Mouse (Mus musculus): ENCODE measurements around the gene Ifne. TPM values are rescaled to one million over a fixed set of nuclear protein-coding genes. Genes with fewer than 3 reads are reported as not detected.

Gene Ifne
- polyA plus RNA-seq, 1 experiment from 2014 or later: not detected

DNA sequence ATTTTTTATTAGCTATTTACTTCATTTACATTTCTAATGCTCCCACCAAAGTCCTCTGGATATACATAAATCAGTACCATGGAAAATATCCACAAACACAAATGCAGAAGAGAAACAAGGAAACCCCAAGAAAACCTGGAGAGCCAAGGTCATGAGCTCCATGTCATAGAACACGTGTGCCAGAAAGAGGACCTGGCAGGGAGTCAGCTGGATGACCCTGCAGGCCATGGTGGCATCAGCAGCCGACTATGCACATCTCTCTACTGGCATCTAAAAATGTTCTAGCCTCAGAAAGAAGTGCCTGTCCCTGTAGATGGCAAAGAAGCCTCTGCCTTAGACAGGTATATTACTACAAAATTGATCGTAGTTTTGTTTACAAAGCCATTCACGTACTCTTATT, 36.3 kb upstream of the Ifne start:
- Histone ChIP-seq H3K27ac (replicated peaks; ENCODE audit: low read depth, low read length) (no peak overlapping the region), H3K27me3 (replicated peaks; ENCODE audit: control insufficient read depth, insufficient read depth, low read length) (no peaks in the 10 kb centered on the region), H3K9ac (ENCODE audit: low read depth, low read length) (no peak overlapping the region), H3K4me3 (ENCODE audit: low read depth, low read length) (no peak overlapping the region), H3K36me3 (ENCODE audit: control insufficient read depth, insufficient read depth, low read length) (no peaks in the 10 kb centered on the region), H3K4me2 (ENCODE audit: low read depth, low read length) (no peak overlapping the region), H3K9me3 (ENCODE audit: control insufficient read depth, low read length) (no peaks in the 10 kb centered on the region), H3K4me1 (ENCODE audit: control insufficient read depth, insufficient read depth, low read length) (no peaks in the 10 kb centered on the region)
- ATAC-seq (ENCODE audit: low read depth) (no peak), DNase-seq (ENCODE audit: low spot score) (no peak)
- 79% methylated on average over 4 of the region's 4 CpGs for WGBS

DNA sequence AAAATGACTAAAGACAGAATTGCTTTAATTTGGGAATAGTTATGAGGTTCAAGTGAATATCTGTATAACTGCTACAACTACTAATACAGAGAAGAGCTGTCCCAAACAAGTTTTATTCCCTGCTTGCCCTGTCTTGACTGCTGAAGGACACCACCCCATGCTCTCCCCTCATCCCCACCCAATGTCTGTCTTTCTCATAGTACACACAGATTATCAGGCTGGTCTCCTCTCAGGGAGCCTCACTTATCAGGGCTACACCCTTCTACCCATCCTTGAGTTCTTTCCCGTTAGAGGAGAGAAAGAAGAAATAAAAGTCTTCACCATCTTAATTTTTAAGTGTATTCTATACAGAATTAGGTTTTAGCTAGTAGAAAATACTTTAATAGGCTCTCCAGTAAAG, 34.0 kb upstream of the Ifne start:
- Histone ChIP-seq H3K27me3 (replicated peaks; ENCODE audit: control insufficient read depth, insufficient read depth, low read length) (no peaks in the 10 kb centered on the region), H3K9me3 (ENCODE audit: control insufficient read depth, low read length) (no peaks in the 10 kb centered on the region), H3K4me1 (ENCODE audit: control insufficient read depth, insufficient read depth, low read length) (no peaks in the 10 kb centered on the region), H3K9ac (ENCODE audit: low read depth, low read length) (no peak overlapping the region), H3K4me3 (ENCODE audit: low read depth, low read length) (no peak overlapping the region), H3K27ac (replicated peaks; ENCODE audit: low read depth, low read length) (no peak overlapping the region), H3K36me3 (ENCODE audit: control insufficient read depth, insufficient read depth, low read length) (no peaks in the 10 kb centered on the region), H3K4me2 (ENCODE audit: low read depth, low read length) (no peak overlapping the region)
- ATAC-seq (ENCODE audit: low read depth): no peak
- WGBS: 74% methylated on average over 1 of the region's 1 CpGs
- DNase-seq (ENCODE audit: low spot score): no peak

DNA sequence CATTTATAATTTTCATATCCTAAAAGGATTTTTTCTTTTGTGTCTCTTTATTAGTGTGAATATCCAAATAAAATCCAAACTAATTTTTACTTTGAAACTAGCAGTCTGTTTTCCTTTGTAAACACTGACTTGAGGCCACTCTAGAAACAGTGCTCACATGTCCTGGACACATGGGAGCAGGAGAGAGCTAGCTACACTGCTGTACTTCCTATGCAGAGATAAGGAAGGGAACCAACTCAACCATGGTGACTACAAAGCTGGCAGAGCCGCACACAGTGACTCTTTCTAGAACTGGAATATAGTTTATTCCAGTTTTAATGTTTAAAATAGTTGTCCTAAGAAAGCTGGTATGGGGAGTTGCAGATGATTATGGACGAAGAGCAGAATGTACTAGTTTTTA, 32.9 kb upstream of the Ifne start:
- ATAC-seq (ENCODE audit: low read depth) (no peak), DNase-seq (ENCODE audit: low spot score) (no peak)
- Histone ChIP-seq H3K9me3 (ENCODE audit: control insufficient read depth, low read length) (no peaks in the 10 kb centered on the region), H3K4me2 (ENCODE audit: low read depth, low read length) (no peak overlapping the region), H3K27ac (replicated peaks; ENCODE audit: low read depth, low read length) (no peak overlapping the region), H3K4me1 (ENCODE audit: control insufficient read depth, insufficient read depth, low read length) (no peaks in the 10 kb centered on the region), H3K9ac (ENCODE audit: low read depth, low read length) (no peak overlapping the region), H3K36me3 (ENCODE audit: control insufficient read depth, insufficient read depth, low read length) (no peaks in the 10 kb centered on the region), H3K4me3 (ENCODE audit: low read depth, low read length) (no peak overlapping the region), H3K27me3 (replicated peaks; ENCODE audit: control insufficient read depth, insufficient read depth, low read length) (no peaks in the 10 kb centered on the region)
- 83% methylated on average over 2 of the region's 2 CpGs for WGBS

DNA sequence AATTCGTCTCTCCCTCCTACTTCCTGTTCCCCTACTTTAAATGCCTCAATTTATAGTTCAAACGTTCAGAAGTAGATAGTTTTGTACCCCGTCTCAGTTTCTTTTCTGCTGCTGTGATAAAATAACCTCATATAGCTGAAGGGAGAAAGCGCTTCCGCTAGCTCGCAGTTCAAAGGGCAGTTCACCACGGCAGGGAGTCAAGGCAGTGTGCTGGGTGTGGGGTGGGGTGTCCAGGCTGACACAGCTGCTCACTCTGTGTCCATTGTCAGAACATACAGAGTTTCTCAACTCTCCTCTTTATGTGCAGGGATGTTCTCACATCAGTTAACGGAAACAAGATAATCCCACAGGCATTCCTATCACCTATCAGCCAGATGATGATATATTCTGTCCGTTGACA, 32.2 kb upstream of the Ifne start:
- ATAC-seq (ENCODE audit: low read depth): no peak
- Histone ChIP-seq H3K4me2 (ENCODE audit: low read depth, low read length) (no peak overlapping the region), H3K9ac (ENCODE audit: low read depth, low read length) (no peak overlapping the region), H3K27ac (replicated peaks; ENCODE audit: low read depth, low read length) (no peak overlapping the region), H3K4me3 (ENCODE audit: low read depth, low read length) (no peak overlapping the region), H3K36me3 (ENCODE audit: control insufficient read depth, insufficient read depth, low read length) (no peaks in the 10 kb centered on the region), H3K9me3 (ENCODE audit: control insufficient read depth, low read length) (no peaks in the 10 kb centered on the region), H3K27me3 (replicated peaks; ENCODE audit: control insufficient read depth, insufficient read depth, low read length) (no peaks in the 10 kb centered on the region), H3K4me1 (ENCODE audit: control insufficient read depth, insufficient read depth, low read length) (no peaks in the 10 kb centered on the region)
- no peak for DNase-seq (ENCODE audit: low spot score)
- 52% methylated on average over 9 of the region's 9 CpGs for WGBS

DNA sequence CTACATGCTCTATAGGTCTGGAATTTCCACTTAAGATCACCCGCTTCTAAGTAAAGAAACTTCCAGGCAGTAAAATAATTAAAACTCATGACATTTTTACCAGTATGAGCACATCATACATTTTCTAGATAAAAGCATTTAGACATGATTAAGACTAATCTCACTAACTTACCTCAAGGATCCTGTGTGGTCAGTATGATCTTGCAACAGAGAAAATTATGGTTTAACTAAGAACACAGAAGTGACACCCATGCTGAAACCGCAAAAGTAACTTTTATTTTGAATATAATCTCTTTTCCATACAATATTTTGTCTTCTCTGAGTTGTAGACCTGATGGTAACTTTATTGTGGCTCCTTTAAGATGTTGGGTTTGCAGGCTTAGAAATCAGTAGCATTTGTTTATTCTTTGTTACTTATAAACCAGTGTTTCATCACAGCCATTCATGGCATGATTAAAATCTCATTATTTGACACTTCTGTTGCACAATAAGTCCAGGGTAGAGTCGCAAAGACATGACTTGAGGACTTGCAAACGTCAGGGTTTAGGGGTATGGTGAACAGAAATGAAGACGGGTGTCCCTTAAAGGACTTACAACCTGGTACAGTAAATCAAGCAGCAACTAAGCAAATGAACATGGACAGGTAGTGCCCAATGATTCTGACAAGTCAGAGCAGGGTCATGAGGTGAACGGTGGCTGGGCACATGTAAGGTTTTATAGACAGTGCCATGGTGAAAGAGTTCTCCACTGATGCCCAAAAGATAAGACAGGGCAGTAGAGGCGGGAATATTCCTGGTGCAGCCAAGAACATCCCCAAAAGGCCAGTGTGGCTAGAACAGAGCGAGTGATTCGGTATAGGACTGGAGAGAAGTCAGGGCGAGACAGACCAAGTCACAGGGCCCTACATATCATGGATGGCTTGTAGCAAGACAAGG, 29.9 kb upstream of the Ifne start:
- no peaks in the 10 kb centered on the region for H3K36me3 ChIP-seq (ENCODE audit: control insufficient read depth, insufficient read depth, low read length)
- H3K9ac ChIP-seq (ENCODE audit: low read depth, low read length): no peak overlapping the region
- no peaks in the 10 kb centered on the region for H3K4me1 ChIP-seq (ENCODE audit: control insufficient read depth, insufficient read depth, low read length)
- H3K27me3 ChIP-seq (replicated peaks; ENCODE audit: control insufficient read depth, insufficient read depth, low read length): no peaks in the 10 kb centered on the region
- no peak overlapping the region for H3K4me3 ChIP-seq (ENCODE audit: low read depth, low read length)
- H3K4me2 ChIP-seq (ENCODE audit: low read depth, low read length): no peak overlapping the region
- DNase-seq (ENCODE audit: low spot score) (no peak), ATAC-seq (ENCODE audit: low read depth) (no peak)
- WGBS: 85% methylated on average over 10 of the region's 10 CpGs
- H3K9me3 ChIP-seq (ENCODE audit: control insufficient read depth, low read length): no peaks in the 10 kb centered on the region
- no peak overlapping the region for H3K27ac ChIP-seq (replicated peaks; ENCODE audit: low read depth, low read length)

DNA sequence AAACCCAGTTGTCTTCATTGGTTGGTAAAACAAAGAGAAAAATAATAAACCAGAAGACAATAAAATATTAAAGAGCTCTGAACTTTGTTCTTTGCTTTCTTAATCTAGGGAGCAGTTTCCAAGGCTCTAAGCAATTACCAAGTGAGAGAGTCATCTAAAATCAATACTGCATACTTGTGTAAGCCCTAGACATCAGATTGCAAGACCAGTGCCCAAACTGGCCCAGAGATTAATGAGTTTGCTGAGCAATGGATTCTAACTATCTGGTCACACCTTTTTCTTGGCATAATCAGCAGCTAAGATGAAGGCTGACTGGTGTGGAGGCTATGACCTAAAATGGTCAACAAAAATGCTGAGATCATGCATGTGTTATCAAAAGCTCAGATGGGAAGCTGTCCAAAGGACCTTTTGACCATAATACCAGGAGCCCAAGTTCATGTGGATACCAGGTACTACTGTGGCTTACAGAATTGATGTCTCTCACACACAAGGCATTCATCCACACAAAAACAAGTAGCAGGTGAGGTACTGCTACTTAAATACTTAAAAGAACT, 13.3 kb upstream of the Ifne start:
- Histone ChIP-seq H3K4me2 (ENCODE audit: low read depth, low read length) (no peak overlapping the region), H3K4me1 (ENCODE audit: control insufficient read depth, insufficient read depth, low read length) (no peaks in the 10 kb centered on the region), H3K9ac (ENCODE audit: low read depth, low read length) (no peak overlapping the region), H3K9me3 (ENCODE audit: control insufficient read depth, low read length) (no peaks in the 10 kb centered on the region), H3K36me3 (ENCODE audit: control insufficient read depth, insufficient read depth, low read length) (no peaks in the 10 kb centered on the region), H3K27me3 (replicated peaks; ENCODE audit: control insufficient read depth, insufficient read depth, low read length) (no peaks in the 10 kb centered on the region), H3K4me3 (ENCODE audit: low read depth, low read length) (no peak overlapping the region), H3K27ac (replicated peaks; ENCODE audit: low read depth, low read length) (no peak overlapping the region)
- DNase-seq (ENCODE audit: low spot score): no peak
- no peak for ATAC-seq (ENCODE audit: low read depth)

DNA sequence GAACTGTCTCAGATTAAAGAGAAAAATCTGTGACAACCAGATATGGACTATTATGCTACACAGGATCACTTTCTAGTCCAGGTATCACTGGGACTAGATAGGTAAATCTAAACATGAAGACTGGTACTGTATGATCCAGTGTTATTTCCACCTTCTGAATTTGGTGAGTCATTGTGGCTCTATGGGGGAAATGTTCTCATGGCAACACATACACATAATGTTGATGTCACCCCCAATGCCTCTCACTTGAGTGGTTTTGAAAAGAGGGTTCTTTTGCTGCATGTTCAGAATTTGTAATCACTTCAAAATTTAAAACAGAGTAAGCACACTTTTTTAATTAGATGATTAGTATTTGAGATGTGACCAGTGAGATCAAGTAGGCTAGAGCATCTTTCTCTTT, 8.2 kb upstream of the Ifne start:
- no peaks in the 10 kb centered on the region for H3K9me3 ChIP-seq (ENCODE audit: control insufficient read depth, low read length)
- no peak for ATAC-seq (ENCODE audit: low read depth)
- H3K27me3 ChIP-seq (replicated peaks; ENCODE audit: control insufficient read depth, insufficient read depth, low read length): no peaks in the 10 kb centered on the region
- no peaks in the 10 kb centered on the region for H3K4me1 ChIP-seq (ENCODE audit: control insufficient read depth, insufficient read depth, low read length)
- H3K4me3 ChIP-seq (ENCODE audit: low read depth, low read length): no peak overlapping the region
- H3K4me2 ChIP-seq (ENCODE audit: low read depth, low read length): no peak overlapping the region
- no peak for DNase-seq (ENCODE audit: low spot score)
- H3K9ac ChIP-seq (ENCODE audit: low read depth, low read length): no peak overlapping the region
- no peak overlapping the region for H3K27ac ChIP-seq (replicated peaks; ENCODE audit: low read depth, low read length)
- no peaks in the 10 kb centered on the region for H3K36me3 ChIP-seq (ENCODE audit: control insufficient read depth, insufficient read depth, low read length)

DNA sequence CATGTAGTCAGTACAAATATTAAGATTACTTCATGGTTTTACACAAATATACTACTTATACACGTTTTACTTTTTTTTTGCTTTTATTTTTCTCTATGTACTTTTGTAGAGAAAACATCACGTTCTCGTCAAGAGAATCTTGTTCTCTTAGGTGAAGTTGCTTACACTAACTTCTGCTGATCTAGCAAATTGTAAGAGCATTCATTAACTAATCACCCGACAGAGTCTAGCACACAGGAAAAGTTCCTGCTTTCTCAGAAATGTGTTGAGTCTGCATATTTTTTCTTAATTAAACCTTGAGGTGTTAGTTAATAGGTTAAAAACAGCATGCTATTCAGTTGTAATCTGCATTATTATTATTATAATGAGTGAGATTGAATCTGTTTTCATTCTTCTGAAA, 1.2 kb downstream of the Ifne start:
- no peak overlapping the region for H3K4me3 ChIP-seq (ENCODE audit: low read depth, low read length)
- DNase-seq (ENCODE audit: low spot score) (no peak), ATAC-seq (ENCODE audit: low read depth) (no peak)
- no peaks in the 10 kb centered on the region for H3K36me3 ChIP-seq (ENCODE audit: control insufficient read depth, insufficient read depth, low read length)
- H3K4me1 ChIP-seq (ENCODE audit: control insufficient read depth, insufficient read depth, low read length): 0 out of 2 replicates have a peak, but pooled peaks cover 3% of the 10 kb centered on the region
- WGBS: 73% methylated on average over 4 of the region's 4 CpGs
- no peaks in the 10 kb centered on the region for H3K27me3 ChIP-seq (replicated peaks; ENCODE audit: control insufficient read depth, insufficient read depth, low read length)
- H3K9ac ChIP-seq (ENCODE audit: low read depth, low read length): no peak overlapping the region
- no peaks in the 10 kb centered on the region for H3K9me3 ChIP-seq (ENCODE audit: control insufficient read depth, low read length)
- H3K27ac ChIP-seq (replicated peaks; ENCODE audit: low read depth, low read length): no peak overlapping the region
- no peak overlapping the region for H3K4me2 ChIP-seq (ENCODE audit: low read depth, low read length)

DNA sequence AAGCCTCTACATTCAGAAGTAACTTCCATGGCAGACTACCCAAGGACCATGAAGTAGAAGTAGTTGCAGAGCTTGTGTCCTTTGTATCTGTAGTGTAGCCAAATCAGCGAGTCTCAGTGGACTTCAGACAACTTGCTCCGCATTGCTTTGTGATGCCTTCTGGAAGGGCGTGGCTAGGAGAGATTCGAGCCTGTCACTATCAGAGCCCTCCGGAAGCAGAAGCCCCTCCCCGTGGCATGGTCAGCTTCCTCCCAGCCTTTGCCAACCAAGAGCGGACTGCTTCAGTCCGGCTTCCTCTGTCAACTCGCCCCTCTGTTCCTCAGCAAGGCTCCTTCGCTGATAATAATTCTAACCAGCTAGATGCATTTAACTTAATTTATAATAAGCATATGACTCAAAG, 1.8 kb downstream of the Ifne start:
- H3K36me3 ChIP-seq (ENCODE audit: control insufficient read depth, insufficient read depth, low read length): no peaks in the 10 kb centered on the region
- H3K4me3 ChIP-seq (ENCODE audit: low read depth, low read length): no peak overlapping the region
- no peak overlapping the region for H3K9ac ChIP-seq (ENCODE audit: low read depth, low read length)
- no peak overlapping the region for H3K27ac ChIP-seq (replicated peaks; ENCODE audit: low read depth, low read length)
- ATAC-seq (ENCODE audit: low read depth) (no peak), DNase-seq (ENCODE audit: low spot score) (no peak)
- no peaks in the 10 kb centered on the region for H3K9me3 ChIP-seq (ENCODE audit: control insufficient read depth, low read length)
- 43% methylated on average over 10 of the region's 10 CpGs for WGBS
- no peak overlapping the region for H3K4me2 ChIP-seq (ENCODE audit: low read depth, low read length)
- H3K4me1 ChIP-seq (ENCODE audit: control insufficient read depth, insufficient read depth, low read length): 0 out of 2 replicates have a peak, but pooled peaks cover 3% of the 10 kb centered on the region
- no peaks in the 10 kb centered on the region for H3K27me3 ChIP-seq (replicated peaks; ENCODE audit: control insufficient read depth, insufficient read depth, low read length)
